Mouse (Mus musculus) hindbrain, embryonic 14.5 days (tissue): ENCODE measurements at regions not wholly inside any gene's neighbourhood (a gene's known extent, or its start where the extent isn't known, plus 50 kb on each side); places are given as distances from the start of the nearest gene placed in this dataset.

Source experiments
- ATAC-seq: fragments of 200-750 bp; cut with Nextera tagmentation; 2 replicates; pipeline ENCODE4 v1.8.0; 2017; ENCODE audit warnings: moderate number of reproducible peaks, mild to moderate bottlenecking, moderate TSS enrichment, moderate library complexity; ENCODE audit not compliant: low FRiP score
- DNase-seq: peaks from one replicate; pipeline ENCODE4 v3.0.0-alpha.2; 2015; ENCODE audit warnings: low spot score
- H3K27ac ChIP-seq: fragments of 300-500 bp; sonication (generic); 2 replicates; pipeline ENCODE4 v1.5.1; 2014; ENCODE audit warnings: mild to moderate bottlenecking, moderate library complexity
- H3K27me3 ChIP-seq: fragments of 300-500 bp; sonication (generic); 2 replicates; pipeline ENCODE4 v1.6.1; 2014; ENCODE audit warnings: mild to moderate bottlenecking, low read length, mixed read lengths; ENCODE audit not compliant: control insufficient read depth, insufficient read depth
- H3K36me3 ChIP-seq: fragments of 300-500 bp; sonication (generic); replicated peaks from 2 replicates; pipeline ENCODE4 v1.6.1; 2014; ENCODE audit not compliant: control insufficient read depth, insufficient read depth
- H3K4me1 ChIP-seq: fragments of 300-500 bp; sonication (generic); replicated peaks from 2 replicates; pipeline ENCODE4 v1.6.1; 2014; ENCODE audit warnings: antibody characterized with exemption, low read length, mixed read lengths; ENCODE audit not compliant: control insufficient read depth, insufficient read depth
- H3K4me2 ChIP-seq: fragments of 300-500 bp; sonication (generic); replicated peaks from 2 replicates; pipeline ENCODE4 v1.6.1; 2014; ENCODE audit warnings: mild to moderate bottlenecking, moderate library complexity
- H3K4me3 ChIP-seq: fragments of 300-500 bp; sonication (generic); replicated peaks from 2 replicates; pipeline ENCODE4 v1.5.1; 2014; ENCODE audit warnings: mild to moderate bottlenecking, low read length
- H3K9ac ChIP-seq: fragments of 300-500 bp; sonication (generic); 2 replicates; pipeline ENCODE4 v1.6.1; 2014
- H3K9me3 ChIP-seq: fragments of 300-500 bp; sonication (generic); 2 replicates; pipeline ENCODE4 v1.6.1; 2016; ENCODE audit warnings: low read length; ENCODE audit not compliant: control insufficient read depth
- WGBS: fragments of 180-500 bp; shearing (Covaris S2); extraction: QIAGEN DNeasy Blood & Tissue Kit; methylation state at CpG from one replicate; pipeline ENCODE4 v1.1.7; 2014; 5-methylcytosine and 5-hydroxymethylcytosine counted together

DNA sequence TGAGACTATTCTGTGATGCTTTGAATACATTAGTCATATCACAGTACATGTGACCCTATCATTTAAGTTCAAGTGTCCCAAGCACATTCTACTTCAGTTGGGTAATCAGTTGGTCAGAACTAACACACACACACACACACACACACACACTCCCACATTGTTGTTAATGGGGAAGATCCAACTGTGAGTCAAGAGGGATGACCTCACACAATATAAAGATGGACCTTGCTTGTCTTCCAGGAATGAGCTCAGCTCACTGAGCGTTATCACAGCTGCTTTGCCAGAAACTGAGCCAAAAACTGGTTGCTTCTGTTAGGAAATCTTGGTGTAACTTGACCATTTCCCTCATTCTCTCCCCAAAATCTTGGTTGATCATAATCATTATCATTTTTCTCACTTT is 152.4 kb upstream of the Cdyl start:
- Histone ChIP-seq H3K9ac (no peak overlapping the region), H3K36me3 (no peaks in the 10 kb centered on the region), H3K4me1 (peaks cover 10% of the 10 kb centered on the region; the same call in 1 of the 2 replicates), H3K4me3 (no peak overlapping the region), H3K9me3 (no peaks in the 10 kb centered on the region), H3K27me3 (no peaks in the 10 kb centered on the region), H3K4me2 (no peak overlapping the region), H3K27ac (no peak overlapping the region)
- DNase-seq (no peak), ATAC-seq (no peak)
- 85% methylated on average over 1 of the region's 1 CpGs for WGBS

DNA sequence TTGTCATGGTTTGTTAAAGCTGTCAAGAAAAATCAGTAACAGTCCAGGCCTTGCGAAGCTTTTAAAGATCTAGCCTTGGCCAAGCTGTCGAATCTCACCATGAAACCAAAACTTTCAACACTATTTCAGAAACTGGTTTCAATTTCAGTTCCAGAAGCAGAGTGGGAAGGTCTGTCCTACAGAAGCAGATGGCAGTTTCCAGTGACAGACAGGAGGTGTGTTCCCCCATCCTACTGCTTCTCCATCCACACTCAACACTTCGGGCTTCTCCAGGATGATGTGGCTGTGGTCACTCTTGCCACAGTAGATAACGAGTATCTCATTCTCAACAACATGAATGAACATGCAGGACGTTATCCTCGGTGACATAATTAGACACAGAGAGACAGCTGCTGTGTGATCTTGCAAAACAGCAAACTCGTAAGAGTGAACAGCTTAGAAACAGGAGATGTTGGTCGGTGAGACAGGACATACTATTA is 147.6 kb upstream of the Cdyl start:
- no peak overlapping the region for H3K4me2 ChIP-seq
- H3K36me3 ChIP-seq, result no peaks in the 10 kb centered on the region
- H3K9ac ChIP-seq, result no peak overlapping the region
- H3K27me3 ChIP-seq, result no peaks in the 10 kb centered on the region
- no peak overlapping the region for H3K4me3 ChIP-seq
- H3K9me3 ChIP-seq, result no peaks in the 10 kb centered on the region
- no peak overlapping the region for H3K27ac ChIP-seq
- ATAC-seq, result no peak
- no peaks in the 10 kb centered on the region for H3K4me1 ChIP-seq
- 90% methylated on average over 8 of the region's 8 CpGs for WGBS
- no peak for DNase-seq

DNA sequence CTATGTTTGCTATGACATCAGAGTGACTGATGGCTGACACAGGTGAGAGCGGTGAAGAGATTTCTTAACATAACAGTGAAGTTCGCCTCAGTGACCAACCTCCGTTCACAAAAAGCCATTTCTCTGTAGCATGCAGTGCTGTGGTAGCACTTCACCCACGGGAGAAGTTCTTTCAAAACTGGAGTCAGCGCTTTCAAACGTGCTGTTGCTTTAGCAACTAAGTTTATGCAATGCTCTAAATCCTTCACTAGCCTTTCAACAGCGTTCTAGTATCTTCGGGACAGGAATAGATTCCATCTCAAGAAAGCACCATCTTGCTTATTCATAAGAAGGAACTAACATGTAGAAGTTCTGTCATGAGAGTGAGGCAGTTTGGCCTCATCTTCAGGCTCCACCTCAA is 146.5 kb upstream of the Cdyl start:
- Histone ChIP-seq H3K9me3 (no peaks in the 10 kb centered on the region), H3K27me3 (no peaks in the 10 kb centered on the region), H3K4me1 (no peaks in the 10 kb centered on the region), H3K4me2 (no peak overlapping the region), H3K36me3 (no peaks in the 10 kb centered on the region), H3K4me3 (no peak overlapping the region), H3K9ac (no peak overlapping the region), H3K27ac (no peak overlapping the region)
- 92% methylated on average over 8 of the region's 8 CpGs for WGBS
- DNase-seq (no peak), ATAC-seq (no peak)

DNA sequence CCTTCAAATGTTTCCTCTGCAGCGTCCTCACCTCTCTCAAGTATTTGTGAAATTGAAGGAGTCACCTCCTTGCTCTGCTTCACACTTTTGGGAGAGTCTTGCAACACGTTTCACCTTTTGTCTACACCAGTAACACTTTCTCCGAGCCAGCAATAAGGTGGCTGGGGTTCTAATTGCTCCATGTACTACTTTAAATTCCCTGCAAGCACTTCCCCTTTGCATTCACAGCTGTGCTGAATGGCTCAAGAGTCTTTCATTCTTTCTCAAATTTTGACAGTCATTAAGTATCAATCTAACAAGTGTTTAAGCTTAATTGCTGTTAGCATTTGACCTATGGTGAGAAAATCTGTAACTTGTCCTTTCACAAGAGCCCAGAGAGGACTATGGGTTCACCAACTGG is 144.3 kb upstream of the Cdyl start:
- Histone ChIP-seq H3K9me3 (0 out of 2 replicates have a peak, but pooled peaks cover 3% of the 10 kb centered on the region), H3K4me3 (no peak overlapping the region), H3K9ac (no peak overlapping the region), H3K27me3 (no peaks in the 10 kb centered on the region), H3K27ac (no peak overlapping the region), H3K4me1 (no peaks in the 10 kb centered on the region), H3K4me2 (no peak overlapping the region), H3K36me3 (no peaks in the 10 kb centered on the region)
- DNase-seq (no peak), ATAC-seq (no peak)
- WGBS, result 78% methylated on average over 3 of the region's 3 CpGs

DNA sequence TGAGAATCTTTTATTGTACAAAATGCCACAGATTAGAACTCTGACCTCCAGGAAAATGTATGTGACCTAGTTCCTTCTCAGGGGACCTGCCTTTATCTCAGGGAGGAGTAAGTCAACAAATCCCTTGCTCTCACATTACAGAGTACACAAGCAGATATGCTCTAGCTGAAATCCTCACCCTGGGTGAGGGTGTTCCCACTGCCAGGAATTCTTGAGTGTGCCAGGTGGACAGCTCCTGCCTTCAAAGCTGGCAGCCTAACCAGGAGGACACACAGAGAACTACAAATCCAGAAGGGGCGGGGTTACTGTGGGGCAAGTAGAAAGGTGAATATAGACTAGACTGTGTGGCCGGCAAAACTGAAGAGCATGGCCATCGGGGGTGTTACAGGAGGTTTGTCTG is 141.9 kb upstream of the Cdyl start:
- no peaks in the 10 kb centered on the region for H3K4me1 ChIP-seq
- ATAC-seq, result no peak
- H3K27me3 ChIP-seq, result no peaks in the 10 kb centered on the region
- H3K9me3 ChIP-seq, result 0 out of 2 replicates have a peak, but pooled peaks cover 3% of the 10 kb centered on the region
- no peak overlapping the region for H3K27ac ChIP-seq
- no peak overlapping the region for H3K9ac ChIP-seq
- no peak overlapping the region for H3K4me3 ChIP-seq
- no peak overlapping the region for H3K4me2 ChIP-seq
- WGBS, result 91% methylated on average over 3 of the region's 3 CpGs
- H3K36me3 ChIP-seq, result no peaks in the 10 kb centered on the region
- no peak for DNase-seq

DNA sequence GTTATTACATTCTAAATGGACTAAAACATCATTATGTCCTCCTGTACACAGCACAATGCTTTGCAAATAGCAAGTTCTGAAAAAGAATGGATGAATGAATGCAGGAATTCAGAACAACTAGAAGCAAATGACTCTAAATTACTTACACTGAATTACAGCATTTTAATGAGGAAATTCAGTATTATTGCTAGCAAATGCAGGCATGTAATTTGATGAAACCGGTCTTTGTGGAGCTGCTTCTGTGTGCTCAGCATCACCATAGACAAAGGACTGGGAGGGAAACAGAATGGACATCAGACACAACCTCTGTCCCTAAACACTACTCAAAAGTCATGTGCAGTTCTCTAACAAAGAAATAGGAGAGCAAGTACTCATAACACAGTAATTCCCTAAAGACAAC is 137.4 kb upstream of the Cdyl start:
- ATAC-seq (no peak), DNase-seq (no peak)
- no peak overlapping the region for H3K9ac ChIP-seq
- H3K36me3 ChIP-seq, result no peaks in the 10 kb centered on the region
- H3K4me3 ChIP-seq, result no peak overlapping the region
- WGBS, result 76% methylated on average over 1 of the region's 1 CpGs
- H3K27me3 ChIP-seq, result no peaks in the 10 kb centered on the region
- no peak overlapping the region for H3K4me2 ChIP-seq
- no peaks in the 10 kb centered on the region for H3K4me1 ChIP-seq
- no peak overlapping the region for H3K27ac ChIP-seq
- 0 out of 2 replicates have a peak, but pooled peaks cover 3% of the 10 kb centered on the region for H3K9me3 ChIP-seq

DNA sequence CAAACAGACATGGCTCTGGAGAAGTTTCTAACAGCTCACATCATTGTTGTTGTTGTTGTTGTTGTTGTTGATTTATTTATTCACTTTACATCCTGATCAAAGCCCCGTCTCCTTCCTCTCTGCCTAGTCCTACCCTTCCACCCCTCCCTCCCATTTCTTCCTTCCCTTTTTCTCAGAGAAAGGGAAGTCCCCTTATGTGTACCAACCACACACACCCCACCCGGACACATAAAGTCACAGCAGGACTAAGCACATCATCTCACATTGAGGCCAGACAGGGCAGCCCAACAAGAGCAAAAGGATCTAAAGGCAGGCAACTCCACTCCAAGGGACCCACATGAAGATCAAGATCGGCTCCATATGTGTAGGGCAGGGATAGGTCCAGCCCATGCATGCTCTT is 130.1 kb upstream of the Cdyl start:
- WGBS, result 92% methylated on average over 3 of the region's 3 CpGs
- Histone ChIP-seq H3K27ac (no peak overlapping the region), H3K4me2 (no peak overlapping the region), H3K36me3 (no peaks in the 10 kb centered on the region), H3K27me3 (no peaks in the 10 kb centered on the region), H3K4me1 (no peaks in the 10 kb centered on the region), H3K4me3 (no peak overlapping the region), H3K9me3 (no peaks in the 10 kb centered on the region), H3K9ac (no peak overlapping the region)
- no peak for ATAC-seq
- no peak for DNase-seq

DNA sequence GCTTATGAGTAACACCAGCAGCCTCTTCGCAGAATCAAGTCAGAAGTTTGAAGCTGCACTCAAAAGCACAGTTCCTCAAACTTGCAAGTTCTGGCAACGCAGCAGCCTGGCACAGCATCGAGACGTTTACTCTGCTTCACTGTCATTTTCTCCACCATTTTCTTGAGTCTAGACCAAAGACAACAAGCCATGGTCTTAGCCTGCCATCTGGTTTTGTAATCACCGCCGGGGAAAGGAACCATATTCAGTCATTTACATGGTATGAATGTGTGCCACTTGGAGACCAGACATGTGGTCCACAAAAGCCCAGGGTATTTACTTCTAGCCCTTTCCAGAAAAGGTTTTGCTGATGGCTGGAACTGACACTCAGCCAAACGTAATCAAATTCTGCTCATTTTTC is 122.5 kb upstream of the Cdyl start:
- Histone ChIP-seq H3K9me3 (no peaks in the 10 kb centered on the region), H3K4me3 (no peak overlapping the region), H3K4me1 (no peaks in the 10 kb centered on the region), H3K4me2 (no peak overlapping the region), H3K36me3 (no peaks in the 10 kb centered on the region), H3K27me3 (no peaks in the 10 kb centered on the region), H3K9ac (no peak overlapping the region), H3K27ac (no peak overlapping the region)
- ATAC-seq, result no peak
- 77% methylated on average over 7 of the region's 7 CpGs for WGBS
- no peak for DNase-seq

DNA sequence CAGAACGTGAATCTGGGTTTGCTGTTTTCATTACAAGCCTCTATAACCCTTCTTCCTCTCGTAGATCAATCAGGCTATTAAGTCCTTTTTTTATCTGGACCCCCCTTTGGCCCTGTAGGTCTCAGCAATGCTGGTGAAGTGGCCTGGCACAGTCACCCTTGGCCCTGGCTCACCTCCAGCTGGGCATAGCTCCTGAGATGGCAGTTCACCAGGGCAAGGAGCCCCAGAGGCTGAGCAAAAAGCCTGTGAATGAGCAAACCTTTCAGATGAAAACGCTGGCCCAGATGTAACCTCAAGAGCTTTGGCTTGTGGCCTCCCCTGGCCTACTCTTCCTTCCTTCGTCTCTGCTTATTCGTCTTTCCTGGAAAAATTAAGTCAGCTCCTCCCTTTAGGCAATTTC is 121.7 kb upstream of the Cdyl start:
- Histone ChIP-seq H3K9me3 (no peaks in the 10 kb centered on the region), H3K36me3 (no peaks in the 10 kb centered on the region), H3K9ac (no peak overlapping the region), H3K4me3 (no peak overlapping the region), H3K4me2 (no peak overlapping the region), H3K4me1 (no peaks in the 10 kb centered on the region), H3K27me3 (no peaks in the 10 kb centered on the region), H3K27ac (no peak overlapping the region)
- ATAC-seq (no peak), DNase-seq (no peak)
- 83% methylated on average over 5 of the region's 5 CpGs for WGBS

DNA sequence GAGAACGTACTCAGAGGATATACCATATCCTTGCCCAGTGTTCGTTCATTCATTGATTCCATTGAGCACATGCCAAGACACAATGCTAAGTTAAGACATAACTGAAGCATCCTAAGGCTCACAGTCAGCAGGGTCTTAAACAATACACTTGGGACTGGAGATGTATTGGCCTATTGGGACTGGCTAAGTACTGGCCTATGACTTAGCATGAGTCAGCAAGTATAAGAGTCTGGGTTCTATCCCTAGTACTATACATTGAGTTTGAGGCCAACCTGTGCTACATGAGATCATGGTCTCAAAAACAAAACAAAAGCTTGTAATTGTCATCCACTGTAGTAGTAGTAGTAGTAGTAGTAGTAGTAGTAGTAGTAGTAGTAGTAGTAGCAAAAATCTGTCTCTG is 119.2 kb upstream of the Cdyl start:
- no peaks in the 10 kb centered on the region for H3K27me3 ChIP-seq
- H3K9ac ChIP-seq, result no peak overlapping the region
- ATAC-seq, result no peak
- 88% methylated on average over 2 of the region's 2 CpGs for WGBS
- H3K9me3 ChIP-seq, result no peaks in the 10 kb centered on the region
- H3K36me3 ChIP-seq, result no peaks in the 10 kb centered on the region
- H3K4me2 ChIP-seq, result no peak overlapping the region
- no peak overlapping the region for H3K27ac ChIP-seq
- no peak for DNase-seq
- H3K4me3 ChIP-seq, result no peak overlapping the region
- H3K4me1 ChIP-seq, result no peaks in the 10 kb centered on the region
